Mouse (Mus musculus) stomach, embryonic 14.5 days (tissue): Measurements from ENCODE around the gene Serping1. TPM values are rescaled to one million over a fixed set of nuclear protein-coding genes. Genes with fewer than 3 reads are reported as not detected.

Experiments used
- ATAC-seq: fragments of 200-750 bp; cut with Nextera tagmentation; 2 replicates; pipeline ENCODE4 v1.8.0; 2017; ENCODE audit warnings: low read depth, moderate TSS enrichment; ENCODE audit not compliant: insufficient number of reproducible peaks, insufficient read depth, low FRiP score
- H3K27ac ChIP-seq: fragments of 300-500 bp; sonication (generic); 2 replicates; pipeline ENCODE4 v1.5.1; 2014; ENCODE audit warnings: mild to moderate bottlenecking, low read length, moderate library complexity, mixed read lengths
- H3K27me3 ChIP-seq: fragments of 300-500 bp; sonication (generic); 2 replicates; pipeline ENCODE4 v1.6.1; 2014; ENCODE audit warnings: low read length, control low read depth, mixed read lengths; ENCODE audit not compliant: control insufficient read depth, insufficient read depth
- H3K36me3 ChIP-seq: fragments of 300-500 bp; sonication (generic); 2 replicates; pipeline ENCODE4 v1.6.1; 2014; ENCODE audit warnings: mild to moderate bottlenecking, control low read depth, low read length, moderate library complexity, mixed read lengths; ENCODE audit not compliant: control insufficient read depth, insufficient read depth
- H3K4me1 ChIP-seq: fragments of 300-500 bp; sonication (generic); 2 replicates; pipeline ENCODE4 v1.6.1; 2014; ENCODE audit warnings: low read length, control low read depth, mixed read lengths; ENCODE audit not compliant: control insufficient read depth, insufficient read depth
- H3K4me2 ChIP-seq: fragments of 300-500 bp; sonication (generic); replicated peaks from 2 replicates; pipeline ENCODE4 v1.6.1; 2014; ENCODE audit warnings: low read depth, low read length, control low read depth
- H3K4me3 ChIP-seq: fragments of 300-500 bp; sonication (generic); 2 replicates; pipeline ENCODE4 v1.5.1; 2014; ENCODE audit warnings: low read depth, low read length, control low read depth
- H3K9ac ChIP-seq: fragments of 300-500 bp; sonication (generic); replicated peaks from 2 replicates; pipeline ENCODE4 v1.6.1; 2014; ENCODE audit warnings: low read depth, mild to moderate bottlenecking, control low read depth, low read length, moderate library complexity, mixed read lengths
- H3K9me3 ChIP-seq: fragments of 300-500 bp; sonication (generic); 2 replicates; pipeline ENCODE4 v1.6.1; 2016; ENCODE audit warnings: low read depth, low read length, control low read depth; ENCODE audit not compliant: control insufficient read depth
- WGBS: fragments of 180-500 bp; shearing (Covaris S2); extraction: QIAGEN DNeasy Blood & Tissue Kit; methylation state at CpG from one replicate; pipeline ENCODE4 v1.1.7; 2014; 5-methylcytosine and 5-hydroxymethylcytosine counted together
- polyA plus RNA-seq: library from polyadenylated mRNA; unstranded; fragments of >200 nt; fragmentation: Nextera tagmentation; extraction: Ambion mirVana; gene quantifications from 2 replicates; pipeline ENCODE4 v1.2.1, GENCODE M21; 2014

Gene Serping1
- polyA plus RNA-seq, 1 experiment from 2014 or later = 93.7 TPM

DNA sequence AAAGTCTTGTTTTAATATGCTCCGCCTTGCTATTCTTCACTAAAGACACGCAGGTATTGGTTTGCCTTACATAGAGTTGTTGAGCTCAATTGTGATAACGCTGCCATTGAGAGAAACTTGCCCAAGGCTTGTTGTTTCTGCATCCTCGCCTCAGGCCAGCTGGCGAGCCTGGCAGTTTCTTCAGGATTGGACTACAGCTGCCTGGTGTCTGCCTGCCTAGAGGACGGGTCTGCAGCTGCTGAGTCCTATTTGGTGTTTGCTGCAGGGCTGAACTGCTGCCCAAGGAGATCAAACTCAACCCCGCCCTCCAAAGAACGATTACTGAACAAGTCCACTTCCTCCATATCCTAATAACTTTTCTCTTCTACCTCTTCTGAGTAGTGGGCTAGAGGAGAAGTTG, 14.5 kb downstream of the Serping1 start:
- Histone ChIP-seq H3K4me2 (no peak overlapping the region), H3K27ac (no peak overlapping the region), H3K36me3 (no peaks in the 10 kb centered on the region), H3K4me1 (no peaks in the 10 kb centered on the region), H3K9ac (no peak overlapping the region), H3K4me3 (no peak overlapping the region), H3K27me3 (no peaks in the 10 kb centered on the region), H3K9me3 (no peaks in the 10 kb centered on the region)
- whole genome bisulfite sequencing = 67% methylated on average over 8 of the region's 8 CpGs
- no peak for ATAC-seq

DNA sequence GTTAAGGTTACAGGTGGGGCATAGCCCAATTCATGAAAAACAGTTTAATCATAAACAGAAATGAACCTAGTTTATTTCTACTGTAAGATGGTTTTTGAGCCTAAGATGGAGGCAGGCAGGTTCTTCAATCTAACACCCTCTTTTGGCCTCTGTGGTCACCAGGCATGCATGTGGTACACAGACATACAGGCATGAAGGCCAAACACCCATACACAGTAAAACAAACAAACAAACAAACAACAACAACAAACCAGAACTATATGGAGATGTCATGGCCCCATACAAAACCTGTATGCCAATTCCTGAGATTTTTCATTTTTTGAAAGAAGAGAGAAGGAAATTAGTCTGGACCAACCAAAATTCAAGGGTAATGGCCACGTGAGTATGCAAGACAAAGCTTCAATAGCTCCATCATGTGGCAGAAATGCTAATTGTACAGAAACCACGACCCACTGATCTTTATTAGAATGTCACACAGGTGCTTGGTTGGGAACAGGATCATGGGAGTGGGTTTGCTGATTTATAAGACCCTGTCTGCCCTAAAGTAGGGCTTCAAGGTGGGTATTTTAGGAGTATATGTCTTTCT, 16.6 kb downstream of the Serping1 start:
- no peak for ATAC-seq
- WGBS = 0% methylated on average over 2 of the region's 2 CpGs
- H3K4me1 ChIP-seq = no peaks in the 10 kb centered on the region
- H3K36me3 ChIP-seq = no peaks in the 10 kb centered on the region
- no peak overlapping the region for H3K9ac ChIP-seq
- H3K4me2 ChIP-seq = no peak overlapping the region
- no peak overlapping the region for H3K27ac ChIP-seq
- no peak overlapping the region for H3K4me3 ChIP-seq
- H3K27me3 ChIP-seq = no peaks in the 10 kb centered on the region
- H3K9me3 ChIP-seq = no peaks in the 10 kb centered on the region

DNA sequence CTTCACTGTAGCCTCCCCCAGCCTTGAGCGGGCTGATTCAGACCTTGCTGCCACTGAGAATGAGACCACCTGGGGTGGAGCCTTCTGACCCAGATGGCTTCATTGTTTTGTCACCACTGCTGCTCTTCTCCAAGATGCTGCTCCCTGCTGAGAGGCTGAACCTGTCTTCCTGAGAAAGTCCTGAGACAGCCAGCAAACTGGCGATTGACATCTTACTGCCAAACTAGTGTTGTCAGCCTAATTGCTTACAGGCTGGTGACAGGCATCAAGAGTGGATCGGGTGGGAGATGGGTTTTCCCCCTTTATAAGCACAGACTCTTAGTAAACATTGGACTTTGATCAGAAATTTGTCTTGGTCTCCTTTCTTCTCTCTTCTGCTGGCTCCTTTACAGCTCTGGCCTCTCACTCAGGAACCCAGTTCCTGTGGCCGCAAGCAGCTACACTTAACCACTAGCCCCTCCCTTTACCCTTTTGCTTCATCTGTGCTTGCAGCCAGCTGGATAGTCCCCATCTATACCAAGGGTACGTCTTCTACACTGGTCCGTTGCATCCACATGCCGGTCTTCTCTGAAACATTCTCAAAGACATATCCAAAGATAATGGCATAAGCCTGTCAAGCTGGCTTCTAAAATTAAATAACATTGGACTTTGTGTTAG, 18.1 kb downstream of the Serping1 start:
- no peak for ATAC-seq
- Histone ChIP-seq H3K4me2 (no peak overlapping the region), H3K27ac (no peak overlapping the region), H3K27me3 (no peaks in the 10 kb centered on the region), H3K9me3 (no peaks in the 10 kb centered on the region), H3K4me3 (no peak overlapping the region), H3K4me1 (no peaks in the 10 kb centered on the region), H3K36me3 (no peaks in the 10 kb centered on the region), H3K9ac (no peak overlapping the region)
- WGBS = 57% methylated on average over 7 of the region's 7 CpGs

DNA sequence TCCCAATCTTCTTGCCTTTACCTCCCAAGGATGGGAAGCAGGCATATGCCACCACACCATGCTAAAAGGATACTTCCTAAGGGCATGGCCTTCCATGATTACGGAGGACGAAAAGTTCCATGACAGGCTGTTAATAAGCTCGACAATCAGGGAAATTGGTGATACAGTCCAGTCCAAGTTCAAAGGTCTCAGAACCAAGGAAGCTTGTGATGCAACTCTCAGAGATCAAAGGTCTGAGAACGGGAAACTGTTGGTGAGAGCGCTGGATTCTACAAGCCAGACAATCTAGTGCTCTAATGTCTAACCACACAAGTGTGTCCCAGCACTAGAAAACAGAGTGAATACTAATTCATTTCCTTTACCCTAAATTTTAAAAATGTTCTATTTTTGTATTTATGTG, 19.0 kb downstream of the Serping1 start:
- H3K9ac ChIP-seq = no peak overlapping the region
- no peaks in the 10 kb centered on the region for H3K4me1 ChIP-seq
- no peak overlapping the region for H3K4me2 ChIP-seq
- H3K27ac ChIP-seq = no peak overlapping the region
- 79% methylated on average over 5 of the region's 5 CpGs for WGBS
- no peak for ATAC-seq
- no peaks in the 10 kb centered on the region for H3K27me3 ChIP-seq
- no peak overlapping the region for H3K4me3 ChIP-seq
- no peaks in the 10 kb centered on the region for H3K36me3 ChIP-seq
- H3K9me3 ChIP-seq = no peaks in the 10 kb centered on the region

DNA sequence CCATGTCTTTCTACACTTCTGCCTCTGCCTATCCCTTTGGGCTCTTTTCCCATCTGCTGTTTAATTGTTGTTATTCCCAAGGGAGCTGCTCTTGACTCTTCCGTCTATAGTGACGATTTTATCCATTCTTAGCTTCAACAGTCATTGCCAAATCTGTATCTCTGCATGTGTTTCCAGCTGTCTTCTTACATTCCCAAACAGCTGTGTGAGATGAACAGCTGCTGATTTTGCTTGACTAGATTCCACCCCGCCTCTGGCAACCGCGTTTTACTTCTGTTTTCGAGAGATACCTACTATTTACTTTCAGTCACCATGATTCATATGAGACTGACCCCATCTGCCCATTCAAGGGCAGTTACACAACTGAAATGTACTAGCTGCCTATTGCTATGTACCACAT, 25.1 kb downstream of the Serping1 start:
- H3K36me3 ChIP-seq = no peaks in the 10 kb centered on the region
- no peak overlapping the region for H3K27ac ChIP-seq
- H3K9me3 ChIP-seq = no peaks in the 10 kb centered on the region
- H3K9ac ChIP-seq = no peak overlapping the region
- no peaks in the 10 kb centered on the region for H3K27me3 ChIP-seq
- H3K4me2 ChIP-seq = no peak overlapping the region
- no peaks in the 10 kb centered on the region for H3K4me1 ChIP-seq
- 0 out of 2 replicates have a peak, but pooled peaks have one; percentile 18 for ATAC-seq
- H3K4me3 ChIP-seq = no peak overlapping the region
- 45% methylated on average over 6 of the region's 6 CpGs for whole genome bisulfite sequencing

DNA sequence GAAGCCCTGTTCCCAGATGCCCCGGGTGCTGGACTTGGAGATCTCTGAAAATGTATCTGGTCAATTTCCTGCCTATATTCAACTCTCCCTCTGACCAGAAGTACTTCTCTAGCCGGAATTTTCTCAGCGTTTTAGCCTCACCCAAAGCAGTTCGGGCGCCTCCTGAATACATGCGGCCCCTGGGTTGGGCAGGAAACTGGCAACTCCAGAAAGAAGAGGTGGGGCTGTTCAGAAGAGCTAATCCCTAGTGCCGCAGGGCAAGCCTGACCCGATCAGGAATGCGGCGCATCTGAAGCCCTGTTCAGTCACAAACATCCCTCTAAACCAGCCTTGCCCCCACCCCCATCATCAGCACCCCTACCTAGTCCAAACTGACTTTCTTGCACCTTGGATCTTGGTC, 31.1 kb downstream of the Serping1 start:
- H3K4me3 ChIP-seq = peak overlapping the region; percentile 92
- 0% methylated on average over 10 of the region's 10 CpGs for WGBS
- H3K9ac ChIP-seq = peak overlapping the region; percentile 98
- H3K36me3 ChIP-seq = peaks cover 10% of the 10 kb centered on the region; the same call in 1 of the 2 replicates
- H3K4me1 ChIP-seq = peaks cover 29% of the 10 kb centered on the region; the same call in 1 of the 2 replicates
- no peaks in the 10 kb centered on the region for H3K27me3 ChIP-seq
- H3K4me2 ChIP-seq = peak overlapping the region; percentile 77
- peak overlapping the region; percentile 100 for H3K27ac ChIP-seq
- ATAC-seq = peak; percentile 26
- H3K9me3 ChIP-seq = no peaks in the 10 kb centered on the region

DNA sequence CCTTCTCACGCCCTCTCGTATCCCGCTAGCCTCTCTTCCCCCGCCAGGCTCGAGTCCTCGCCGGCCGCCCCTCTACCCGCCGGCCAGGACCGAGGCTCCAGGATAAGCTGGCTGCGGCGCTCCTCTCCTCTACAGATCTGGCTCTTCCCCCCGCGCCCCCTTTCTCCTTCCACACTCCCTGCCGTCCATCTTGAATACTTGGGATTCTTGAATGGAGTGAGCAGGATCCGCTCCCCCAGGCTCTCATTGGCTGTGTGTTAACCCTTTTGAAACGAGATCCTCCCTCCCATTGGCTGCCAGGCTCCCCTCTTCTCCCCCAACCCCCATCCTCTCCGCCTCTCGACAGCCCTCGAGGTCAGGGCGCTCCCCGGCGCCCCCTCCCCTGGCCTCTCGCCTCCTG, 31.7 kb downstream of the Serping1 start, which contains the start of gene Gm19426:
TSS of gene Gm19426 (minus strand) at position 95 of the 400 bp plus-strand sequence.
- Histone ChIP-seq H3K36me3 (peaks cover 10% of the 10 kb centered on the region; the same call in 1 of the 2 replicates), H3K4me1 (peaks cover 33% of the 10 kb centered on the region; the same call in 1 of the 2 replicates), H3K9ac (peak within 1 kb of the TSS; percentile 98), H3K27ac (peak within 1 kb of the TSS; percentile 100), H3K27me3 (no peaks in the 10 kb centered on the region), H3K4me2 (peak within 1 kb of the TSS; percentile 77), H3K9me3 (no peaks in the 10 kb centered on the region), H3K4me3 (peak within 1 kb of the TSS; percentile 92)
- 1% methylated on average over 25 of the region's 25 CpGs for WGBS
- peak; percentile 93 for ATAC-seq

DNA sequence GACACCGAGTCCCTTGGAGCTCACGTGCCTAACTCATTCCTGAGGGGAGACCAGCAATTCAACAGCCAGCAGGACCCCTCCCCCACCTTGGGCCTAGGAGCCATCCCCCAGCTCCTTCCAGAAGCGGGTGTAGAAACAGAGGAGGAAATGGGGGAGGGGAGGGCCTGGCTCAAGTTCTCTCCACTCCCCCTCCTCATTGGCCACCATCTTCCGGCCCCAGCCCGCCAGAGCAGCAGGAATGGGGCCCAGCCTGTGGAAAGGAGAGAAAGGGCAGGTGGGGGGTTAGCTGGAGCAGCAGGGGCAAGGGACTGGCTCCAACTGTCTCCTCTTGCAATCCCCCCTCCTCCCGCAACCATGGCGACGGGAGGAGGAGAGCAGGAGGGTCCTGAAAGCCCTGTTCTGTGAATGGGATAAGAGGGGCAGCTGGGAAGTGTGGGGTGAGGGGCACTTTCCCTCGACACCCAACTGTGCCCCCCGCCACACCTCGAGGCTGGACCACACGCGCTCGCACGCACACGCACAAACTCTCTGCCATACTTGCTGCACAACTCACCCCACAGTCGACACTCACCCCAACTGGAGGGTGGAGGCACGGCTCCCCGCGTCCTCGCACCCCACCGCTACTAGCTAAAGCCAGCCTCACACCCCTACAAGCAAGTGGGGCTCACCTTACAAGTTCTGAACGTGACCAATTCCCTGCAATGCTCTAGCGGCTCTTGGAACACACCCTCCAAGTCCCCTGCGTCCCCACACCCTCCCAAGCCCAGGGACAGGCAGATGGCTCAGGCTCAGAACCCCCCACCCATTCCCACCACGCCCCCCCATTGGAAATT, 32.6 kb downstream of the Serping1 start:
- Histone ChIP-seq H3K9ac (peak overlapping the region; percentile 98), H3K4me3 (peak overlapping the region; percentile 92), H3K9me3 (no peaks in the 10 kb centered on the region), H3K4me2 (peak overlapping the region; percentile 77), H3K4me1 (peaks cover 41% of the 10 kb centered on the region), H3K27me3 (no peaks in the 10 kb centered on the region), H3K27ac (peak overlapping the region; percentile 100), H3K36me3 (peaks cover 10% of the 10 kb centered on the region; the same call in 1 of the 2 replicates)
- ATAC-seq = peak; percentile 56
- whole genome bisulfite sequencing = 3% methylated on average over 25 of the region's 26 CpGs
